Mouse (Mus musculus) c-Kit-positive CD71-positive TER-119-positive erythroid progenitor cells, embryonic 14.5 days (primary cell): Measurements from ENCODE around the gene Pdia4.
"Not testable (repeated sequence)": the region's sequence is repeated elsewhere in the genome, so short reads cannot be mapped to it uniquely, and the experiment has no call there.

Experiments
- DNase-seq: peaks from one replicate; pipeline ENCODE4 v3.0.0-alpha.2; 2013; ENCODE audit warnings: low spot score

Pdia4 gene

DNA sequence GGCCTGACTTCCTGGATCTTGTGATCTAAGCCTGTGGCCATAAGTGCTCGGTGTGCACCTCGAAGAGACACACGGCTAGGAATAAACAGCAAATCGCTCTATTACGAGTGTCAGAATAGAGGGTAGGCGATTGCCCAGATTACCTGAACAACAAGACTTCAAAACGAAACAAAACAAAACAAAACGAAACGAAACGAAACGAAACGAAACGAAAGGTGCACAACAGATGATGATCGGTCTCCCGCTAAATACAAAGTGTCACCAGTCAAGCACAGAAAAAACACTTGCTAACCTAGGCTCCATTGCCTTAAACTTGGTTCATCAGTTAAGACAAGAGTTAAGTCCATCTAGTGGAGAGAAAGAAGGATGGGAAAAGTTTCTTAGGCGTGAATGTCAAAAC is 53.8 kb downstream of the Pdia4 start:
- not testable (repeated sequence) for DNase-seq

DNA sequence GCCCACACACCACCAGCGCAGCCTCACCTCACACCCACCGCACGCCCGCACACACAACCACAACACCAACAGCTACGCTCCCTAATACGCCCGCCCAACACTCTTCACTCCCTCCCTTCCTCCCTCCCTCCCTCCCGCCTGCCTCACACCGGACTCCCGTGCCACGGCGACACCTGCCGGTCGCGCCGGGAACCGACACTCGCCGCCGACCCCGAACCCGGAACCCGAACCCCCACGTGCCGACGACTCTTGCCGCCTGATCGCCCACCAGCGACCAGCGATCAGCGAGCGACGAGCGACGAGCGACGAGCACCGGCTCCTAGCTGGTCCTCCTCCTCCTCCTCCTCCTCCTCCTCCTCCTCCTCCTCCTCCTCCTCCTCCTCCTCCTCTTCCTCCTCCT is 55.4 kb downstream of the Pdia4 start:
- DNase-seq, result not testable (repeated sequence)

DNA sequence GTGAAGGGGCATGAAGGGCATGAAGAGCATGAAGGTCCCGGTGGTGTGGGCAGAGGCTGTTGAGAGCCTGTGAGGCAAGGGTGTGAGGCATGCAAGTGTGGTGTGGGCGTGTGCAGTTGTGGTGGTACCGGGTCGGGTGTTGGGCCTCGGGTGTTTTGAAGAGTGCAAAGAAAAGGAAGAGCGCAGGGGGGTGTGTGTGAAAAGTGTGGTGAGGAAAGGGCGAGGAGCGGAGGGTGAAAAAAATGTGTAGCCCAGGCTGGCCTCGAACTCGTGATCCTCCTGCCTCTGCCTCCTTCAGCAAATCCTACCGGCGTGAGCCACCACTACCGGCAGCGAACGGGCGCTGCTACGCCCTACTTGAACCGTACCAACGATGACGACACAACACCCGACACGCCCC is 55.8 kb downstream of the Pdia4 start:
- not testable (repeated sequence) for DNase-seq

DNA sequence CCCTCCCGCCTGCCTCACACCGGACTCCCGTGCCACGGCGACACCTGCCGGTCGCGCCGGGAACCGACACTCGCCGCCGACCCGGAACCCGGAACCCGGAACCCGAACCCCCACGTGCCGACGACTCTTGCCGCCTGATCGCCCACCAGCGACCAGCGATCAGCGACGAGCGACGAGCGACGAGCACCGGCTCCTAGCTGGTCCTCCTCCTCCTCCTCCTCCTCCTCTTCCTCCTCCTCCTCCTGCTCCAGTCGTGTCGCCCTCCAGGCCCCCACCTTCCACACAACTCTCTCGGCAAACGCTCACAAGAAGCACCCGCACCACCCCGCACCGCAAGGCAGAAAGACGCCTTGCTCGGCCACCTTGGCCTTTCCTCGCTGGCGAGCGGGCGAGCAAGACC is 60.1 kb downstream of the Pdia4 start:
- DNase-seq, result not testable (repeated sequence)

DNA sequence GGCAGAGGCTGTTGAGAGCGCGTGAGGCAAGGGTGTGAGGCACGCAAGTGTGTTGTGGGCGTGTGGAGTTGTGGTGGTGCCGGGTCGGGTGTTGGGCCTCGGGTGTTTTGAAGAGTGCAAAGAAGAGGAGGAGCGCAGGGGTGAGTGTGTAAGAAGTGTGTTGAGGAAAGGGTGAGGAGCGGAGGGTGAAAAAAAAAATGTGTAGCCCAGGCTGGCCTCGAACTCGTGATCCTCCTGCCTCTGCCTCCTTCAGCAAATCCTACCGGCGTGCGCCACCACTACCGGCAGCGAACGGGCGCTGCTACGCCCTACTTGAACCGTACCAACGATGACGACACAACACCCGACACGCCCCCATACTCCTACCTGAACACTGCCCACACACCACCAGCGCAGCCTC is 64.9 kb downstream of the Pdia4 start:
- DNase-seq, result not testable (repeated sequence)

DNA sequence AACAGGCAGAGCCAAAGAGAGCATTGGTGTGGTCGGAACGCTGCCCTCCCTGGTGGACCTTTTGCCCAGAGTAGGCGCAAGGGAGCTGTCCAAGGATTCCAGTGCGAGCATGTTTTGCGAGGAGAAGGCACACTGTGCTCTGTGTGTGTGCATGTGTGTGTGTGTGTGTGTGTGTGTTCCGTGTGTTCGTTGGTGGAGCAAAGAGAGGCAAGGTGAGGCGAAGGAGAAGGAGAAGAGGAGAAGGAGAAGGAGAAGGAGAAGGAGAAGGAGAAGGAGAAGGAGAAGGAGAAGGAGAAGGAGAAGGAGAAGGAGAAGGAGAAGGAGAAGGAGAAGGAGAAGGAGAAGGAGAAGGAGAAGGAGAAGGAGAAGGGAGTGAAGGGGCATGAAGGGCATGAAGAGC is 65.3 kb downstream of the Pdia4 start:
- DNase-seq, result not testable (repeated sequence)
